Comparison of ENCODE assay signal across 11 mouse cellular contexts in the genomic region with DNA sequence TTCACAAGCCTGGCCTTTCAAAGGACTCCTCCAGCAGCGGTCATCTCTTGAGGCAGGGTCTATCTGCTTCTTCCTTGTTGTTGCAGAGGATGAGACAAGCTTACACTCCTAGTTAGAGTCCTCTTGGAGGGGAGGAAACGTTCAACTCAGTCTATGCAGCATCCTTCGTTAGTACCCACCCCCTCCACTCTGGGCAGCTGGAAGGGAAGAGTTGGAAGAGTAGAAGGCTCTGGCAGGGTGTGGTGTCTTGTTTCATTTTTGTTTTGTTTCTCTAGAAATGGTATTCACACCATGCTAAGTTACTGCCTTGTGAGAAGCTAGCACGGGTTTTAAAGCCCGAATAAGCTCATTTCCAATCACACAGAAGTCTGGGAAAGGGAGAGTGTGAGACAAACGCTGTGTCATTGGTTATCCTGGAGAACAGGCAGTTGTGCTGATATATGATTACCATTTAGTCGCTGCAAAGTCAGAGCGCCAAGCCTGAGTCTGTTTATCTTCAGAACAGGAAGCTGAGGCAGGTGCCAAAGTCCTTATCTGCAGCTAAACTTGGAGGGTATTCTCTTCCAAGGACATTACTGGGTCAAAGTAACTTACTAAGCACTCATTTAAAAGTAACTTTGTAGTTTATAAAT.
DNase-seq lines count a peak whose midpoint lies in the region; ATAC-seq and TF ChIP-seq lines count a peak whose summit lies in the region.
"Had no signal": no experiment of that assay in that cellular context is flagged by ENCODE, and none has a peak within 500 bp of the region (broad histone marks: within the 10 kb centered on the region; RNA-seq: fewer than 3 reads in every experiment).

No protein-coding gene starts in this region.

- H3K9me3 ChIP-seq in heart, embryonic 10.5 days, result no peaks in the 10 kb centered on the region
- H3K9me3 ChIP-seq in liver, embryonic 14.5 days (ENCODE audit: control insufficient read depth, low read length), result no peaks in the 10 kb centered on the region
- H3K9me3 ChIP-seq: embryonic facial prominence, embryonic 13.5 days; midbrain, embryonic 12.5 days had no signal

- peaks cover 30% of the 10 kb centered on the region for H3K4me1 ChIP-seq in heart, embryonic 10.5 days
- H3K4me1 ChIP-seq in liver, embryonic 14.5 days (replicated peaks; ENCODE audit: control insufficient read depth in 2 of 2, insufficient read depth in 2 of 2, low read length in 1 of 2), result peaks cover 8 to 16% of the 10 kb centered on the region in 2 experiments

- no peak for DNase-seq in left cerebral cortex, adult 2 months (ENCODE audit: extremely low spot score in 1 of 2, low spot score in 2 of 2)
- DNase-seq in left cerebral cortex, postnatal 4 days, result no peak
- DNase-seq in heart, embryonic 10.5 days (ENCODE audit: low spot score), result no peak
- DNase-seq in liver, embryonic 14.5 days (ENCODE audit: low read depth in 3 of 3, low spot score in 3 of 3), result peak; percentile 41 to 50 (median 49)
- DNase-seq in testis, postnatal 10 days (ENCODE audit: low spot score), result peak; percentile 41
- DNase-seq in layer of hippocampus, postnatal 10 days (ENCODE audit: low spot score in 2 of 2), result no peak
- no peak for DNase-seq in gastrocnemius, postnatal 10 days
- DNase-seq in frontal cortex, adult 2 months (ENCODE audit: extremely low spot score in 1 of 2, low spot score in 1 of 2), result no peak
- DNase-seq: kidney, postnatal 10 days had no signal

- TF ChIP-seq EP300 in liver, embryonic 14.5 days (IDR thresholded peaks at IDR 0.05; ENCODE audit: low read depth), result peak; percentile 79

- H3K27me3 ChIP-seq in heart, embryonic 10.5 days (ENCODE audit: insufficient read depth, poor library complexity, severe bottlenecking), result peaks cover 11% of the 10 kb centered on the region; the same call in 1 of the 2 replicates
- H3K27me3 ChIP-seq in liver, embryonic 14.5 days (ENCODE audit: control insufficient read depth, insufficient read depth, low read length), result no peaks in the 10 kb centered on the region
- H3K27me3 ChIP-seq: midbrain, embryonic 12.5 days had no signal

- H3K9ac ChIP-seq in liver, embryonic 14.5 days (replicated peaks), result no peak overlapping the region; the same call in 1 of the 2 replicates
- H3K9ac ChIP-seq: embryonic facial prominence, embryonic 13.5 days; midbrain, embryonic 12.5 days had no signal

- H3K4me3 ChIP-seq in left cerebral cortex, adult 2 months, result no peak overlapping the region
- peak overlapping the region; percentile 28 for H3K4me3 ChIP-seq in heart, embryonic 10.5 days
- no peak overlapping the region for H3K4me3 ChIP-seq in liver, embryonic 14.5 days (ENCODE audit: insufficient read depth in 1 of 2, low read depth in 2 of 2, low read length in 2 of 2)
- H3K4me3 ChIP-seq: embryonic facial prominence, embryonic 13.5 days; midbrain, embryonic 12.5 days had no signal

- intact Hi-C loops in left cerebral cortex, adult 2 months (cut with DNase I), result no loop called here
- intact Hi-C loops in left cerebral cortex, postnatal 4 days (cut with DNase I), result no loop called here

- WGBS in heart, embryonic 10.5 days, result 16% methylated on average over 8 of the region's 8 CpGs
- 11% methylated on average over 8 of the region's 8 CpGs for WGBS in liver, embryonic 14.5 days (ENCODE audit: insufficient replicate concordance)

- H3K4me2 ChIP-seq in liver, embryonic 14.5 days (ENCODE audit: low read depth), result peak overlapping the region; percentile 47
- H3K4me2 ChIP-seq: embryonic facial prominence, embryonic 13.5 days; midbrain, embryonic 12.5 days had no signal

- peak overlapping the region; percentile 32 for H3K27ac ChIP-seq in left cerebral cortex, adult 2 months
- peak overlapping the region; percentile 75 for H3K27ac ChIP-seq in heart, embryonic 10.5 days
- no peak overlapping the region for H3K27ac ChIP-seq in liver, embryonic 14.5 days
- H3K27ac ChIP-seq: embryonic facial prominence, embryonic 13.5 days; midbrain, embryonic 12.5 days had no signal

- ATAC-seq in liver, embryonic 14.5 days (ENCODE audit: insufficient read depth), result peak; percentile 77; the same call in 1 of the 2 replicates

- no peaks in the 10 kb centered on the region for H3K36me3 ChIP-seq in heart, embryonic 10.5 days
- H3K36me3 ChIP-seq in liver, embryonic 14.5 days (replicated peaks; ENCODE audit: control insufficient read depth, insufficient read depth, low read depth), result no peaks in the 10 kb centered on the region
- H3K36me3 ChIP-seq: embryonic facial prominence, embryonic 13.5 days had no signal

- TF ChIP-seq CTCF in left cerebral cortex, adult 2 months (IDR thresholded peaks at IDR 0.05), result no peak
- TF ChIP-seq CTCF in liver, embryonic 14.5 days (IDR thresholded peaks at IDR 0.05; ENCODE audit: low read depth), result no peak

Comparison
In these comparisons a context has a peak if more than half of its experiments do, and no peak if none do; other contexts are left out.
1. DNase-seq: peak in liver, embryonic 14.5 days (3 of 3) and testis, postnatal 10 days (single experiment); none in left cerebral cortex, adult 2 months (0 of 2), left cerebral cortex, postnatal 4 days (single experiment), heart, embryonic 10.5 days (single experiment), layer of hippocampus, postnatal 10 days (0 of 2), gastrocnemius, postnatal 10 days (single experiment) and frontal cortex, adult 2 months (0 of 2).